Mouse (Mus musculus): ENCODE measurements around the gene Cdk2. TPM values are rescaled to one million over a fixed set of nuclear protein-coding genes. Genes with fewer than 3 reads are reported as not detected.
"Not testable (repeated sequence)": the region's sequence is repeated elsewhere in the genome, so short reads cannot be mapped to it uniquely, and the experiment has no call there.

The Cdk2 gene
- total and polyA plus RNA-seq, 3 experiments, result 8.5 to 10.9 (median 10.0) TPM

DNA sequence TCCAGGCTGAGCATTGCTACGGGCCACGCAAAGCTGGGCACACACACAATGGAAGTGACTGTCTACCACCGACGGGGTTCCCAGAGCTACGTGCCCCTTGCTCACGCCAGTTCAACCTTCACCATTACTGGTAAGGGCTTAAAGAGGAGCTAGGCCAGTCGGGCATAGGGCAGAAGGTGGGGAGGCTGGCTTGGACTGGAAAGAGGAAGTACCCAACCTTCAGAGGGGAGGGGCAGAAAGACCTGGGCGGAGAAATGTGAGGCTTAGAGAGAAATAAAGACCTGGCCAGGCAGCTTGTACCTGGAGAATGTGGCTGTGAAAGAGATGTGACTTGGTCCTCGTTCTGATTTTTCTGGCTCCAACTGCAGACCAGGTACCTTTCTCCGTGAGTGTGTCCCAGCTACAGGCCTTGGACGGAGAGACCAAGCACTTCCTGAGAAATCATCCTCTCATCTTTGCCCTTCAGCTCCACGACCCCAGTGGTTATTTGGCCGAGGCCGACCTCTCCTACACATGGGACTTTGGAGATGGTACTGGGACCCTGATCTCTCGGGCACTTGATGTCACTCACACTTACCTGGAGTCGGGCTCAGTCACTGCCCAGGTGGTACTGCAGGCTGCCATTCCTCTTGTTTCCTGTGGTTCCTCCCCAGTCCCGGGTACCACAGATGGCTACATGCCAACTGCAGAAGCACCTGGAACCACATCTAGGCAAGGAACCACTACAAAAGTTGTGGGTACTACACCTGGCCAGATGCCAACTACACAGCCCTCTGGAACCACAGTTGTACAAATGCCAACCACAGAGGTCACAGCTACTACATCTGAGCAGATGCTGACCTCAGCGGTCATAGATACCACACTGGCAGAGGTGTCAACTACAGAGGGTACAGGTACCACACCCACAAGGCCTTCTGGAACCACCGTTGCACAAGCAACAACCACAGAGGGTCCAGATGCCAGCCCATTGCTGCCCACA, 11.0 kb upstream of the Cdk2 start:
- no peak overlapping the region for H3K4me3 ChIP-seq
- no peak for TF ChIP-seq CTCF (IDR thresholded peaks at IDR 0.05)
- no peak for TF ChIP-seq POLR2A (IDR thresholded peaks at IDR 0.05; ENCODE audit: insufficient read depth, low read depth, low read length)
- TF ChIP-seq EP300 (IDR thresholded peaks at IDR 0.05; ENCODE audit: insufficient read depth, low read depth, low read length), result no peak
- 80% methylated on average over 19 of the region's 19 CpGs for whole genome bisulfite sequencing
- H3K27ac ChIP-seq, result no peak overlapping the region
- H3K36me3 ChIP-seq (ENCODE audit: control insufficient read depth, insufficient read depth, low read length), result no peaks in the 10 kb centered on the region
- no peaks in the 10 kb centered on the region for H3K79me2 ChIP-seq (replicated peaks; ENCODE audit: control insufficient read depth, insufficient read depth, low read length)
- H3K4me1 ChIP-seq (ENCODE audit: control insufficient read depth, insufficient read depth, low read length), result no peaks in the 10 kb centered on the region
- no peak overlapping the region for H3K9ac ChIP-seq (ENCODE audit: low read depth, low read length)
- intact Hi-C loops (cut with DNase I), result no loop called here
- H3K27me3 ChIP-seq (ENCODE audit: control insufficient read depth, insufficient read depth, low read length), result no peaks in the 10 kb centered on the region
- DNase-seq, result peak in 1 of 2 experiments; percentile 13

DNA sequence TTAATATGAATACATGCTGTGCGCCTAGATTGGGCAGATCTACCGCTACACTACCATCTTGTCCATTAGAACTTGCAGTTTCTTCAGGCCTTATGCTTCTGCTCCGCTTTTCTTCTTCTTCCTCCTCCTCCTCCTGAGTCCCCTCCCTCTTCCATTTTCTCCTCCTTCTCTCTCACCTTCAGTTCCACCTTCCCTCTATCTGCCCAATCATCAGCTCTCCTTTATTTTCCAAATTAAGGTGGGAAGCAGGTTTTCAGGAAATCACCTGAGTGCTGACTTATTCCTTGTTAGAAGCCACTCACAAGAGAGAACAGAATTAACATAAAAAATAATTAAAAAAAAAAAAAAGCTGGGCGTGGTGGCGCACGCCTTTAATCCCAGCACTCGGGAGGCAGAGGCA, 6.5 kb upstream of the Cdk2 start:
- H3K27ac ChIP-seq; DNase-seq; H3K4me3 ChIP-seq; intact Hi-C loops (cut with DNase I); H3K9ac ChIP-seq (ENCODE audit: low read depth, low read length); H3K36me3 ChIP-seq (ENCODE audit: control insufficient read depth, insufficient read depth, low read length); H3K27me3 ChIP-seq (ENCODE audit: control insufficient read depth, insufficient read depth, low read length); H3K4me1 ChIP-seq (ENCODE audit: control insufficient read depth, insufficient read depth, low read length); H3K79me2 ChIP-seq (replicated peaks; ENCODE audit: control insufficient read depth, insufficient read depth, low read length): not testable (repeated sequence)
- 93% methylated on average over 7 of the region's 7 CpGs for WGBS

DNA sequence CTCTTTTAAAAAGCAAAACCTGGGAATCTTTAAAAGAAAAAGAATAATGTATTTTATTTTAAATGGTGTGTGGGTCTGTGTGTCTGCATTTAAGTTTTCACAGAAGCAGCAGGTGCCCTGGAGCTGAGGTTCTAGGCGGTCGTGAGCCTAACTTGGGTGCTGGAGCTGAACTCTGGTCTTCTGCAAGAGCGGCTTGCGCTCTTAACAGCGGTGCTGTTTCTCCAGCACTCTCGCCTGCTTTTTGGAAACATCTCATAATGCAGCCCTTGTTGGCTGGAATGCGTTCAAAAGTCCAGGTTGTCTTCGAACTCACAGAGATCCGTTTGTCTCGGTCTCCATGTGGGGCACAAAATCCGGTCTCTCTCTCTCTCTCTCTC, 474 bp upstream of the Cdk2 start:
- peak overlapping the region; percentile 54 for H3K4me3 ChIP-seq
- TF ChIP-seq EP300 (IDR thresholded peaks at IDR 0.05; ENCODE audit: insufficient read depth, low read depth, low read length) (no peak), CTCF (IDR thresholded peaks at IDR 0.05) (no peak), POLR2A (IDR thresholded peaks at IDR 0.05; ENCODE audit: insufficient read depth, low read depth, low read length) (no peak)
- peak overlapping the region; percentile 60 for H3K9ac ChIP-seq (ENCODE audit: low read depth, low read length)
- WGBS, result 8% methylated on average over 11 of the region's 11 CpGs
- intact Hi-C loops (cut with DNase I), result no loop called here
- no peaks in the 10 kb centered on the region for H3K36me3 ChIP-seq (ENCODE audit: control insufficient read depth, insufficient read depth, low read length)
- no peaks in the 10 kb centered on the region for H3K79me2 ChIP-seq (replicated peaks; ENCODE audit: control insufficient read depth, insufficient read depth, low read length)
- H3K27ac ChIP-seq, result peak overlapping the region; percentile 85
- DNase-seq, result peak in 1 of 2 experiments; percentile 39
- H3K4me1 ChIP-seq (ENCODE audit: control insufficient read depth, insufficient read depth, low read length), result peaks cover 3% of the 10 kb centered on the region
- no peaks in the 10 kb centered on the region for H3K27me3 ChIP-seq (ENCODE audit: control insufficient read depth, insufficient read depth, low read length)

DNA sequence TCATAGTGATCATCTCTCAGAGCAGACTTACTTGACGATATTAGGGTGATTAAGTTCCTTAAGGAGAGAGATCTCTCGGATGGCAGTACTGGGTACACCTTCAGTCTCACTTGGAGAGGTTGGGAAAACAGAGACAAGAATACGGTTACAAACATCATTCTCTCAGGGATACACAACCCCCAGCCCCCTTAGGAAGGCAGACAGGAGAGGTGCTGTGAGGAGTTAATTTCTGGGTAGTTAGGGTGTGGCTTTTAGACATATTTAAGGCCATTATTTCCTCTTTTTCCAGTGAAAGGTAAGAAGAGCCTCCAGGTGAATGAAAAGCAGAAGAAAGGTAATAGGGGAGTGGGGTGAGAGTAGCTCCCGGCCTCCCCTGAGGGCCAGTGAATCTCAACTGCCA, 936 bp downstream of the Cdk2 start, which contains the start of gene Pmel:
Pmel (plus strand) TSS at position 301 of the 400 bp plus-strand sequence.
- Histone ChIP-seq H3K27ac (peak within 1 kb of the TSS; percentile 85), H3K36me3 (ENCODE audit: control insufficient read depth, insufficient read depth, low read length) (no peaks in the 10 kb centered on the region), H3K79me2 (replicated peaks; ENCODE audit: control insufficient read depth, insufficient read depth, low read length) (no peaks in the 10 kb centered on the region), H3K4me1 (ENCODE audit: control insufficient read depth, insufficient read depth, low read length) (peaks cover 3% of the 10 kb centered on the region), H3K9ac (ENCODE audit: low read depth, low read length) (peak within 1 kb of the TSS; percentile 74), H3K4me3 (peak within 1 kb of the TSS; percentile 54), H3K27me3 (ENCODE audit: control insufficient read depth, insufficient read depth, low read length) (no peaks in the 10 kb centered on the region)
- no peak for TF ChIP-seq EP300 (IDR thresholded peaks at IDR 0.05; ENCODE audit: insufficient read depth, low read depth, low read length)
- no peak for TF ChIP-seq POLR2A (IDR thresholded peaks at IDR 0.05; ENCODE audit: insufficient read depth, low read depth, low read length)
- TF ChIP-seq CTCF (IDR thresholded peaks at IDR 0.05), result no peak
- DNase-seq, result no peak
- intact Hi-C loops (cut with DNase I), result no loop called here
- 32% methylated on average over 4 of the region's 4 CpGs for WGBS

DNA sequence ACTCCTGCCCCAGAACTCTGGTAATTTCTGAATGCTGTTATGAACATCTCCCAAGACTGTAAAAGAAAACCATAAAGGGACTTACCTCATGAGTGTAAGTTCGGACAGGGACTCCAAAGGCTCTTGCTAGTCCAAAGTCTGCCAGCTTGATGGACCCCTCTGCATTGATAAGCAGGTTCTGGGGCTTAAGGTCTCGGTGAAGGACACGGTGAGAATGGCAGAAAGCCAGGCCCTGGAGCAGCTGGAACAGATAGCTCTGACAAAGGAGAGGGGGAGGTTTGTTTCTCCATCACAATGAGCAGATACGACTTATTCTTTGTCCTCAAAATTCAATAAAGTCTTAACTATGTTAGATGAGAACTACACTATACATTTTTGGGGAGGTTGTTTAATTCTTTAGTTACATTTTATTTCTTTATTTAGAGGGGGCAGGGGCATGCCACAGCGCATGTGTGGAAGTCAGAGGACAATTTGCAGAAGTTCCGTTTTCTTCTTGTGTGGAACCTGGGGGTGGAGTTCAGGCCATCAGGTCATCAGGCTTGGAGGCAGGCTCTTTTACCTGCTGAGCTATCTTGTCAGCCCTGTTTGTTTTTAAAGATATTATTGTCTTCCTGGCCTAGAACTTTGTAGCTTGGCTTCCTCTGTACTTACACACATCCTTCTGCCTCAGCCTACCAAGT, 2.4 kb downstream of the Cdk2 start:
- no peak for DNase-seq
- no peak for TF ChIP-seq POLR2A (IDR thresholded peaks at IDR 0.05; ENCODE audit: insufficient read depth, low read depth, low read length)
- no peak for TF ChIP-seq EP300 (IDR thresholded peaks at IDR 0.05; ENCODE audit: insufficient read depth, low read depth, low read length)
- no peak for TF ChIP-seq CTCF (IDR thresholded peaks at IDR 0.05)
- no peaks in the 10 kb centered on the region for H3K27me3 ChIP-seq (ENCODE audit: control insufficient read depth, insufficient read depth, low read length)
- 56% methylated on average over 6 of the region's 6 CpGs for WGBS
- no peak overlapping the region for H3K4me3 ChIP-seq
- intact Hi-C loops (cut with DNase I), result no loop called here
- peaks cover 3% of the 10 kb centered on the region for H3K4me1 ChIP-seq (ENCODE audit: control insufficient read depth, insufficient read depth, low read length)
- no peak overlapping the region for H3K27ac ChIP-seq
- no peak overlapping the region for H3K9ac ChIP-seq (ENCODE audit: low read depth, low read length)
- no peaks in the 10 kb centered on the region for H3K79me2 ChIP-seq (replicated peaks; ENCODE audit: control insufficient read depth, insufficient read depth, low read length)
- H3K36me3 ChIP-seq (ENCODE audit: control insufficient read depth, insufficient read depth, low read length), result no peaks in the 10 kb centered on the region

DNA sequence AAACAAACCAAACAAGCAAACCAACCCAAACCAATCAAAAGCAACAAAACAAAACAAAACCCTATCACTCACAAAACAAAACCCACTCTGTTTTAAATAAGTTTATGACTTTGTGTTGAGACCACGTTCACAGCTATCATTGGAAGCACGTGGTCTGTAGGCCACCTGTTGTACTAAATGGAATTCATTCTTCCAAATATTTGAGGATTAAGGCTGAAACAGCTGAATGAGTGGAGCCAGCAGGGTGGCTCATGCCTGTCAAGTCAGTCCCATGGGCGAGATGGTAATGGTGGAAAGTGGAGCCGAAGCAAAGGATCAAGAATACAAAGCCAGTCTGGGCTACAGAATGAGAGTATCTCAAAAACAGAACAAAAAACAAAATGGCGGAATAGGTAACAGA, 4.1 kb downstream of the Cdk2 start:
- no peak overlapping the region for H3K4me3 ChIP-seq
- no peak overlapping the region for H3K9ac ChIP-seq (ENCODE audit: low read depth, low read length)
- TF ChIP-seq CTCF (IDR thresholded peaks at IDR 0.05) (no peak), POLR2A (IDR thresholded peaks at IDR 0.05; ENCODE audit: insufficient read depth, low read depth, low read length) (no peak), EP300 (IDR thresholded peaks at IDR 0.05; ENCODE audit: insufficient read depth, low read depth, low read length) (no peak)
- H3K79me2 ChIP-seq (replicated peaks; ENCODE audit: control insufficient read depth, insufficient read depth, low read length), result no peaks in the 10 kb centered on the region; the same call in 1 of the 2 replicates
- H3K27ac ChIP-seq, result no peak overlapping the region
- intact Hi-C loops (cut with DNase I), result no loop called here
- peaks cover 3% of the 10 kb centered on the region for H3K4me1 ChIP-seq (ENCODE audit: control insufficient read depth, insufficient read depth, low read length)
- DNase-seq, result no peak
- no peaks in the 10 kb centered on the region for H3K36me3 ChIP-seq (ENCODE audit: control insufficient read depth, insufficient read depth, low read length)
- 97% methylated on average over 5 of the region's 5 CpGs for WGBS
- H3K27me3 ChIP-seq (ENCODE audit: control insufficient read depth, insufficient read depth, low read length), result no peaks in the 10 kb centered on the region

Measured in heart, adult 2 months (tissue).